Mouse (Mus musculus): ENCODE measurements around the gene Meis1.

Meis1 gene

DNA sequence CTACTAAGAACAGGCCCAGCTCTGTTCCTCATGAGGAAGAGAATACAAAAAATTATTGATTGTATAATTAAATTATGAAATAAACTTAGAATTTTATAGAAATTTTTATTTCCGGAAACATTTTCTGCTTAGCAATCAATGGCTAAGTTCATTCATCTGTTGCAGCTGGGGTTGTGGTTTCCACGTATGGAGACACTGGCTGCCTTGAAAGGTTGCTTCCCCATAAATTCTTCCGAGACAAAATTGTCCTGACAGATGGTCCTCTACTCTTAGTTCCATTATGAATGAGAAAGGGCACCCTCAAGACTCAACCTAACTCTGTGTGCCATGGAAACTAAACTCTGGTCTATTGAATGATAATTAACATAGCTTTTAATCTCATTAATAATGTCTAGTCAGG is 111.9 kb downstream of the Meis1 start:
- no peak for DNase-seq (ENCODE audit: low read depth, low spot score)

DNA sequence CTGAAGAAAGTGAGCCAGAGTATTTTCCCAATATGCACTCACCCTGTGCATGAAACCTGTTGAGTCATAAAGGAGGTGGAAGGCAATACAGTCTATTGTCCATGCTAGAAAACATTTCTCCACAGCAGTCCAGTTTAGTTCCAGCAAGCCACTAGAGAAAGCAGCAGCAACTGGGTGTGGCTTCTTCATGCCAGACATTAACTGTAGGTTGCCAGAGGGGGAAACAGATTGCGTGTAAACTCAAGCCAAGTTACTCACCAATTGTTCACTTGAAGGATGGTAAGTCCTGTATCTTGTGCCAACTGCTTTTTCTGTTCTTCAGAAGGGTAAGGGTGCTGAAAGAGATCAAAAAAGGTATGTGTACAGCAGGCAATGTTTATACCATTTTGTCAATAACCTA is 113.4 kb downstream of the Meis1 start:
- no peak for DNase-seq (ENCODE audit: low read depth, low spot score)

- no peak for DNase-seq (ENCODE audit: low read depth, low spot score)
These were observed 113.9 kb downstream of the Meis1 start for GRCm38 (mm10) chr11:18904880-18905279.

- DNase-seq (ENCODE audit: low read depth, low spot score), result no peak
These were observed 114.5 kb downstream of the Meis1 start for GRCm38 (mm10) chr11:18904285-18904684.

GRCm38 (mm10) chr11:18900489-18900888 is 118.3 kb downstream of the Meis1 start:
- no peak for DNase-seq (ENCODE audit: low read depth, low spot score)

DNA sequence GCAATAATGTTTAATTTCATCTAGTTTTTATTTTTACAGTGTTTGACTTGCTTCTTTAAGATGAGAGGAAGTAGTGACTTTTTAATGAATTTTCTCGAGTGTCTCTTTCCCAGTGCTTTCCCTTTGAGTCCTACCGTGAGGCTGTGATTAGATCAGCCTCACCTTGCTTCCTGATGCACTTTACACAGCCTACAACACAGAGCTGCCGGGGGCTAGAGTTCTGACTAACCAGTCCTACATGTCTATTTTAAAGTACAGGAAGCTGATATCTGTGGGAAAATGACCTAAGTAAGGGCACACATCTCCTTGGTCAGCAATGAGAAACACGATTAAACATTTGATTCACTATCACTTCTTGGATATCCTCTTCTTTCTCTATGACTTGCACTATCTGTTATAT is 119.9 kb downstream of the Meis1 start:
- no peak for DNase-seq (ENCODE audit: low read depth, low spot score)

- DNase-seq (ENCODE audit: low read depth, low spot score), result no peak
These were observed 120.7 kb downstream of the Meis1 start for GRCm38 (mm10) chr11:18897921-18898646.

- DNase-seq (ENCODE audit: low read depth, low spot score), result no peak
These were observed 121.5 kb downstream of the Meis1 start for GRCm38 (mm10) chr11:18897250-18897649.

GRCm38 (mm10) chr11:18892470-18892869 is 126.3 kb downstream of the Meis1 start:
- no peak for DNase-seq (ENCODE audit: low read depth, low spot score)

DNA sequence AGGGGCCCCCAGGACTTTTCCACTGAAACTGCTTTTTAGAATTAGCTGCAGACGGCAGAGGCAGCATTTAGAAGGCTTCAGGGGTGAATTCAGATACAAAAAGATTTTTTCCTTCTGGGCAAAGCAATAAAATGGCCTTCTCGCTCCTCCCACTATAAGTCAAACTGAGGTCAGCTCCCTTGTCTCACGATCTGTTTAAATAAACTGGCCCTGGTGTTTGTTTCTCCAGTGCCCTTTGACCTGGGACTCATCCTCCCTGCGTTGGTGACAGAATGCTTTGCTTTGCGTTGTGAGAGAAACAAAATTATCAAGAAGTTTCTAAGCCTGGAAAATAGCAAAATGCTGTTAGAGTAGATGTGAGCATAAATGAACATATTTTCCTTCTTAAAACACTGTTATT is 129.6 kb downstream of the Meis1 start:
- no peak for DNase-seq (ENCODE audit: low read depth, low spot score)

DNA sequence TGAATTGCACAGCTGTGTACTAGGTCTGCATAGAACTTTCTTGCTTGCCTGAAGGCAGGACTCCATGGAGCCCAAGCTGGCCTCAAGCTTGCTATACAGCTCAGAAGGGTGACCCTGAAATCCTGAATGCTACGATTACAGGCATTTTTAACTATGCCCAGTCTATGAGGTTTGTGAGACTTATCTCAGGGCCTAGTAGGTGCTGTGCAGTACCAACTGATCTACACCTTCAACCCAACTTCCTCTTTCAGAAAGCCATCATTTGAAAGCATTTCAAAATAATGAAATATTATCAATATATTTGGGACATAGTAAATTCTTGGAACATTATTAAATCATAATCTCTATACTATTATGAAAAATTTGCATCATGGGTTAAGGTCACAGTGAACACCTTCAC is 130.1 kb downstream of the Meis1 start:
- DNase-seq (ENCODE audit: low read depth, low spot score), result no peak

DNA sequence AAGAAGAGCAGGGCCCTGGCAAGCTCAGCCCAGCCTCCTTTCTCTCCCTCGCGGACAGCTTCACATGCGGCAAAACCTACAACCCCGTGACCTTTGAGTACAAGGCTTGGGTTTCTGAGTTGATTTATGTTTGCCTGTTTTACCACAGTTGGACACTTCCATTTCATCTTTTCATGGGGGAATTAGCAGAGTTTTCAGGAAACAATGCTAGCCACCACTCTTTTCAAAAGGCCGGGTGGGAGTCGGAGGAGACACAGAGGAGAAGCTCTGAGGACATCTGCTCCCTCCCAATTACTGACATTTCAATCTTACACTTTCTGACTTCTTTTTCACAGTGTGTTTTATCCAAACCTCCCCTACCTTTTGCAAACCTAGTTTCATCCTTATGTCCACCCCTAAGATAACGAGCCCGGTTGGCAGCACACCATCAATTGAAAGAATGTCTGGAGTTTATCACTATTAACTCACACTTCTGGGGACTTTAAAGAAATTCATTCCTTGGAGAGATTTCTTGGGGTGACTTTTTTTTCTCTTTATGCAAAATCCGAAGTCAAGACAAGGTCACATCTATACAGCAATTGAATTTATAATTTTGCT is 133.0 kb downstream of the Meis1 start:
- DNase-seq (ENCODE audit: low read depth, low spot score), result no peak

- no peak for DNase-seq (ENCODE audit: low read depth, low spot score)
These were observed 133.6 kb downstream of the Meis1 start for GRCm38 (mm10) chr11:18885036-18885728.

DNA sequence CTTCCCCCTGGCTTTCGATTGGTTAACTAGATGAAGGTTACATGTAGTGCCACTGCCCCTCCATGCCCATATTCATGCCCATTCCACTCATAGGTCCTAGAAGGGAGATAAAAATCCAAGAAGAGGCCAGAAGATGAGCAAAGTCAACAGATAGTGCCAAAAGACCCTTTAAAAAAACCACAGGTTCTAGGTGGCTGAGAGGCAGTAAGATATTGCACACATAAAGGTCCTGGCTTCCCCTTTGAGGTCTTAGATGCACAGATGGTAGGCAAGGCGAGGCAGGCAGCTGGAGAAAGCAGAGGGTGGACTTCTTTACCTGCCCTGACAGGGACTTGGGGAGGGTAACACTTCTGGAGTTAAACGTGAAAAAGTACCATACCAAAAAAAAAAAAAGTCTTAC is 134.8 kb downstream of the Meis1 start:
- DNase-seq (ENCODE audit: low read depth, low spot score), result no peak

DNA sequence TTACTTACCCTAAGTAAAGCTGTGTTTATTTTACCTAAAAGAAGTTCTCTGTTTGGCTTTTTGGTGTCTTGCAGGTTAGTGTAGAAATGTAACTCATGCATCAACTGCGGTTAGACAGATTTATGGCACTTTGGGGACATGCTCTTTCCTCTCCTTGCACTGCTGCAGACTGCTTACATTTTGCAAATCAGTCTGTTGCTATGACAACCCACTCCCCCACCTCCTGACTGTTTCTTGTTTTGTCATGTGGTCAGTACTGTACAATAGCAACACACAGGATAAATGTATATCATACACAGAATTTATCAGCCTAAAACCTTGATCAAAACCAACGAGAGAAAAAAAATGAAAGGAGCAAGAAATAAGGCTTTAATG is 135.3 kb downstream of the Meis1 start:
- no peak for DNase-seq (ENCODE audit: low read depth, low spot score)

DNA sequence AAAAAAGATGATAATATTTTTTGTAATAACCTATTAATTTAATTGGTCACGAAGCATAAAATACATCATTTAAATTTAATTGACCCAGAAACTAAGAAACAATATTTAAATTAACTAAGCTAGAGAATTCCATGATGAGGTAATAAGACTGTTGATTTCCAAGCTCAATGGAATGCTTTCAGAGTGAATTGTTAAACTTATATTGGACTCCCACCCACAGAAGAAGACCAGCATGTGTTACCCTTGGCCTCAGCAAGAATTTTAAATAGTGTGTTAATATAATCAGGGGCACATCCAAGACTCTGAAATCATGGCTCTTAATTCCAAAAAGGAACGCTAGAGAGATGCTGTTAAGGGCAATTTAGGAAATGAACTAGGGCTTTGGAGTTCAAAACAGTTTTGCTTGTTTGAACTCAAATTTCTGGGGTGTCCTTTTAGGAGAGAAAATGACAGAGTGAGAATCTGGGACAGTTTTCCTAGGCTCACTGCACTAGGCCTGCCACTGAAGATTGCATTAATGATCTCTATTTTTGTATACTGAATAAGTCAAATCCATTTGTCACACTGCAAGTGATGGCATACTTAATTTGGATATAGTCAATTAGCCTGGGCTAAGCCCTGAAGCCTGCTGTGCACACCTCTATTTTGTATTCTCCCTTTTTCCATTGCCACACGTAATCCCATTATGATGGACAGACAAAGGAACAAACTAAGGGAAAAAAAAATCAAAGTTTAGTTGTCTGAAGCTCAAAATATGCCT is 135.9 kb downstream of the Meis1 start:
- no peak for DNase-seq (ENCODE audit: low read depth, low spot score)

DNA sequence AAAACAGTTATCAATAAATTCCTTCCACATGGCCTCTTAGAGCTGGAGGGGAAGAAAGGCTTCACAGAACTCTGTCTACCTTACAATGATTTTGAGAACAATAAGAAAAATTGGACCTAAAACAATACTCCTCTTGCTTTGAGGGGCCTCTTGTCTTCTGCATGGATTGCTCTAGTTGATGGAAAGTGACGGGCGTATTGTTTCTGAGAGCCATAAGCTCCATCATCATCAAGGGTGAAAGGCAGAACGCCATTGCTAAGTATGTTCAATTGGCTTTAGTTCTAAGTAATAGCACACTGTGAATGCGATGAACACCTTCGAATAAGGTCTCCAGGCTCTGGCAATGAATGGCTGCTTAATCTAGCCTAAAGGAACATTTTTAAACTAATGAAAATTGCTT is 136.5 kb downstream of the Meis1 start:
- no peak for DNase-seq (ENCODE audit: low read depth, low spot score)

DNA sequence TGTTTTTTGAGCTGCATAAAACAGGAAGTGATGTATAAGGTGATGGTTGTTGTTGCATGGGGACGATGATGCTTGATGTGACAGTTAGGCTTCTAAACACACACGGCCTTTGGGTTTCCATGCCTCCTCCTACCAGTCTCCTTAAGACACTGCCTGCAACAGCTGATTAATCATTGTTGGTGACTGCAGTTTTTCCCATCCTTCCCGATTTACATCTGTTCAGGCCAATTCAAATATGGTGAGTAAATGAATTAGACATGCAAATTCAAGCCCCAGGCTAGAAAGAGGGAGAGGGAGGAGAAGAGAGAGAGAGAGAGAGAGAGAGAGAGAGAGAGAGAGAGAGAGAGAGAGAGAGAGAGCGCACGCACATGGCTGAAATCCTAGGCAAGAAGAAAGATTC is 138.0 kb downstream of the Meis1 start:
- no peak for DNase-seq (ENCODE audit: low read depth, low spot score)

- no peak for DNase-seq (ENCODE audit: low read depth, low spot score)
These were observed 139.3 kb downstream of the Meis1 start for GRCm38 (mm10) chr11:18879456-18879818.

- no peak for DNase-seq (ENCODE audit: low read depth, low spot score)
These were observed 139.9 kb downstream of the Meis1 start for GRCm38 (mm10) chr11:18878748-18879455.

GRCm38 (mm10) chr11:18878016-18878415 is 140.8 kb downstream of the Meis1 start:
- DNase-seq (ENCODE audit: low read depth, low spot score), result peak; percentile 16

- peak; percentile 14 for DNase-seq (ENCODE audit: low read depth, low spot score)
These were observed 141.2 kb downstream of the Meis1 start for GRCm38 (mm10) chr11:18877626-18878011.
